Mouse (Mus musculus): ENCODE data around the gene Mul1. TPM values are rescaled to one million over a fixed set of nuclear protein-coding genes. Genes with fewer than 3 reads are reported as not detected.

Mul1 gene
- 40.9 and 45.3 TPM in 2 replicates for polyA plus RNA-seq (2012; rRNA removed)

- peak; percentile 94 for TF ChIP-seq POLR2A (IDR thresholded peaks at IDR 0.05; ENCODE audit: borderline replicate concordance, insufficient read depth, low read length)
- TF ChIP-seq CTCF (IDR thresholded peaks at IDR 0.05; ENCODE audit: borderline replicate concordance, insufficient read depth, low read depth, low read length), result no peak
- under 1% methylated on average over 64 of the region's 64 CpGs for WGBS
- peak; percentile 96 to 97 for DNase-seq
- no peaks in the 10 kb centered on the region for H3K27me3 ChIP-seq (ENCODE audit: control insufficient read depth, insufficient read depth, low read length)
- H3K4me3 ChIP-seq (replicated peaks; ENCODE audit: insufficient read depth, low read depth, low read length), result peak within 1 kb of the TSS; percentile 98
- peak within 1 kb of the TSS; percentile 74 for H3K27ac ChIP-seq (ENCODE audit: insufficient read depth, low read length)
- H3K4me1 ChIP-seq (ENCODE audit: control insufficient read depth, insufficient read depth, low read length), result peaks cover 4% of the 10 kb centered on the region
Observed at GRCm38 (mm10) chr4:138434347-138435316, at the start of gene Mul1. Gene Mul1 (plus strand): TSS chr4:138434671.

GRCm38 (mm10) chr4:138393703-138394102, 40.8 kb upstream of the Mul1 start:
- whole genome bisulfite sequencing, result 35% methylated on average over 7 of the region's 7 CpGs
- TF ChIP-seq POLR2A (IDR thresholded peaks at IDR 0.05; ENCODE audit: borderline replicate concordance, insufficient read depth, low read length), result no peak
- no peak for TF ChIP-seq CTCF (IDR thresholded peaks at IDR 0.05; ENCODE audit: borderline replicate concordance, insufficient read depth, low read depth, low read length)
- Histone ChIP-seq H3K4me1 (ENCODE audit: control insufficient read depth, insufficient read depth, low read length) (no peaks in the 10 kb centered on the region), H3K27ac (ENCODE audit: insufficient read depth, low read length) (no peak overlapping the region), H3K27me3 (ENCODE audit: control insufficient read depth, insufficient read depth, low read length) (peaks cover 1% of the 10 kb centered on the region; the same call in 1 of the 2 replicates), H3K4me3 (replicated peaks; ENCODE audit: insufficient read depth, low read depth, low read length) (no peak overlapping the region)
- DNase-seq, result no peak

- H3K4me1 ChIP-seq (ENCODE audit: control insufficient read depth, insufficient read depth, low read length), result no peaks in the 10 kb centered on the region
- peaks cover 1% of the 10 kb centered on the region; the same call in 1 of the 2 replicates for H3K27me3 ChIP-seq (ENCODE audit: control insufficient read depth, insufficient read depth, low read length)
- no peak for TF ChIP-seq CTCF (IDR thresholded peaks at IDR 0.05; ENCODE audit: borderline replicate concordance, insufficient read depth, low read depth, low read length)
- TF ChIP-seq POLR2A (IDR thresholded peaks at IDR 0.05; ENCODE audit: borderline replicate concordance, insufficient read depth, low read length), result no peak
- DNase-seq, result peak; percentile 17 to 25
- H3K4me3 ChIP-seq (replicated peaks; ENCODE audit: insufficient read depth, low read depth, low read length), result peak overlapping the region; percentile 41
- WGBS, result under 1% methylated on average over 100 of the region's 103 CpGs
- no peak overlapping the region for H3K27ac ChIP-seq (ENCODE audit: insufficient read depth, low read length)
Observed at GRCm38 (mm10) chr4:138395087-138395970, 39.1 kb upstream of the Mul1 start.

- DNase-seq, result peak; percentile 28 to 48
- Histone ChIP-seq H3K27me3 (ENCODE audit: control insufficient read depth, insufficient read depth, low read length) (peaks cover 1% of the 10 kb centered on the region; the same call in 1 of the 2 replicates), H3K4me1 (ENCODE audit: control insufficient read depth, insufficient read depth, low read length) (no peaks in the 10 kb centered on the region), H3K27ac (ENCODE audit: insufficient read depth, low read length) (no peak within 1 kb of the TSS), H3K4me3 (replicated peaks; ENCODE audit: insufficient read depth, low read depth, low read length) (peak within 1 kb of the TSS; percentile 41)
- 1% methylated on average over 46 of the region's 46 CpGs for WGBS
- no peak for TF ChIP-seq CTCF (IDR thresholded peaks at IDR 0.05; ENCODE audit: borderline replicate concordance, insufficient read depth, low read depth, low read length)
- TF ChIP-seq POLR2A (IDR thresholded peaks at IDR 0.05; ENCODE audit: borderline replicate concordance, insufficient read depth, low read length), result 0 out of 2 replicates have a peak, but pooled peaks have one; percentile 13
Observed at GRCm38 (mm10) chr4:138395971-138396645, 38.4 kb upstream of the Mul1 start, which contains the start of gene Fam43b. Gene Fam43b (minus strand): TSS chr4:138396528.

GRCm38 (mm10) chr4:138396711-138397110, 37.8 kb upstream of the Mul1 start:
- peaks cover 1% of the 10 kb centered on the region; the same call in 1 of the 2 replicates for H3K27me3 ChIP-seq (ENCODE audit: control insufficient read depth, insufficient read depth, low read length)
- TF ChIP-seq POLR2A (IDR thresholded peaks at IDR 0.05; ENCODE audit: borderline replicate concordance, insufficient read depth, low read length) (no peak), CTCF (IDR thresholded peaks at IDR 0.05; ENCODE audit: borderline replicate concordance, insufficient read depth, low read depth, low read length) (no peak)
- no peak for DNase-seq
- WGBS, result 12% methylated on average over 8 of the region's 8 CpGs
- no peak overlapping the region for H3K27ac ChIP-seq (ENCODE audit: insufficient read depth, low read length)
- H3K4me3 ChIP-seq (replicated peaks; ENCODE audit: insufficient read depth, low read depth, low read length), result no peak overlapping the region
- H3K4me1 ChIP-seq (ENCODE audit: control insufficient read depth, insufficient read depth, low read length), result no peaks in the 10 kb centered on the region

GRCm38 (mm10) chr4:138404806-138405205, 29.7 kb upstream of the Mul1 start:
- H3K27ac ChIP-seq (ENCODE audit: insufficient read depth, low read length), result no peak overlapping the region
- WGBS, result 0% methylated on average over 2 of the region's 2 CpGs
- H3K4me1 ChIP-seq (ENCODE audit: control insufficient read depth, insufficient read depth, low read length), result no peaks in the 10 kb centered on the region
- no peaks in the 10 kb centered on the region; the same call in 1 of the 2 replicates for H3K27me3 ChIP-seq (ENCODE audit: control insufficient read depth, insufficient read depth, low read length)
- TF ChIP-seq CTCF (IDR thresholded peaks at IDR 0.05; ENCODE audit: borderline replicate concordance, insufficient read depth, low read depth, low read length) (peak; percentile 58; the same call in 1 of the 2 replicates), POLR2A (IDR thresholded peaks at IDR 0.05; ENCODE audit: borderline replicate concordance, insufficient read depth, low read length) (no peak)
- peak in 1 of 2 experiments; percentile 35 for DNase-seq
- H3K4me3 ChIP-seq (replicated peaks; ENCODE audit: insufficient read depth, low read depth, low read length), result no peak overlapping the region
